Mouse (Mus musculus): ENCODE results near the gene Notch2.

- TF ChIP-seq ZC3H11A (IDR thresholded peaks at IDR 0.05; ENCODE audit: low read depth, low read length) (no peak), HCFC1 (IDR thresholded peaks at IDR 0.05; ENCODE audit: low read depth, low read length) (no peak), RAD21 (IDR thresholded peaks at IDR 0.05; ENCODE audit: low read depth, low read length) (no peak), POLR2A (IDR thresholded peaks at IDR 0.05; ENCODE audit: low read depth, low read length) (no peak)
Measured at GRCm38 (mm10) chr3:97971117-97971516, 42.2 kb upstream of the Notch2 start.

All from CH12.LX (cell line).